Mouse (Mus musculus): ENCODE measurements at regions not wholly inside any gene's neighbourhood (a gene's known extent, or its start where the extent isn't known, plus 50 kb on each side); places are given as distances from the start of the nearest gene placed in this dataset.
"Not testable (repeated sequence)": the region's sequence is repeated elsewhere in the genome, so short reads cannot be mapped to it uniquely, and the experiment has no call there.

- no peaks in the 10 kb centered on the region for H3K4me1 ChIP-seq (replicated peaks; ENCODE audit: control insufficient read depth in 2 of 2, insufficient read depth in 2 of 2, low read length in 1 of 2)
- no peaks in the 10 kb centered on the region for H3K36me3 ChIP-seq (replicated peaks; ENCODE audit: control insufficient read depth, insufficient read depth, low read depth)
- TF ChIP-seq EP300 (IDR thresholded peaks at IDR 0.05; ENCODE audit: low read depth) (no peak), CTCF (IDR thresholded peaks at IDR 0.05; ENCODE audit: low read depth) (no peak)
- ATAC-seq (ENCODE audit: insufficient read depth) (no peak), DNase-seq (ENCODE audit: low read depth in 3 of 3, low spot score in 3 of 3) (no peak)
- H3K9ac ChIP-seq (replicated peaks) = no peak overlapping the region
- H3K4me3 ChIP-seq (ENCODE audit: insufficient read depth in 1 of 2, low read depth in 2 of 2, low read length in 2 of 2) = no peak overlapping the region
- WGBS (ENCODE audit: insufficient replicate concordance) = 54% methylated on average over 5 of the region's 5 CpGs
- H3K4me2 ChIP-seq (ENCODE audit: low read depth) = no peak overlapping the region
- no peaks in the 10 kb centered on the region for H3K9me3 ChIP-seq (ENCODE audit: control insufficient read depth, low read length)
- H3K27ac ChIP-seq = no peak overlapping the region
- H3K27me3 ChIP-seq (ENCODE audit: control insufficient read depth, insufficient read depth, low read length) = no peaks in the 10 kb centered on the region
These were observed 635.1 kb upstream of the Map3k7 start for GRCm38 (mm10) chr4:31328798-31329197.

- DNase-seq (ENCODE audit: low read depth in 3 of 3, low spot score in 3 of 3) = no peak
- no peak for TF ChIP-seq CTCF (IDR thresholded peaks at IDR 0.05; ENCODE audit: low read depth)
- TF ChIP-seq EP300 (IDR thresholded peaks at IDR 0.05; ENCODE audit: low read depth) = no peak
- no peak overlapping the region for H3K4me3 ChIP-seq (ENCODE audit: insufficient read depth in 1 of 2, low read depth in 2 of 2, low read length in 2 of 2)
These were observed 632.8 kb upstream of the Map3k7 start for GRCm38 (mm10) chr4:31331053-31331452.

GRCm38 (mm10) chr4:31335686-31336085, 628.2 kb upstream of the Map3k7 start:
- Histone ChIP-seq H3K36me3 (replicated peaks; ENCODE audit: control insufficient read depth, insufficient read depth, low read depth) (no peaks in the 10 kb centered on the region), H3K27ac (no peak overlapping the region), H3K4me3 (ENCODE audit: insufficient read depth in 1 of 2, low read depth in 2 of 2, low read length in 2 of 2) (no peak overlapping the region), H3K9ac (replicated peaks) (no peak overlapping the region), H3K9me3 (ENCODE audit: control insufficient read depth, low read length) (no peaks in the 10 kb centered on the region), H3K4me1 (replicated peaks; ENCODE audit: control insufficient read depth in 2 of 2, insufficient read depth in 2 of 2, low read length in 1 of 2) (no peaks in the 10 kb centered on the region), H3K27me3 (ENCODE audit: control insufficient read depth, insufficient read depth, low read length) (no peaks in the 10 kb centered on the region), H3K4me2 (ENCODE audit: low read depth) (no peak overlapping the region)
- ATAC-seq (ENCODE audit: insufficient read depth) (no peak), DNase-seq (ENCODE audit: low read depth in 3 of 3, low spot score in 3 of 3) (no peak)
- no peak for TF ChIP-seq CTCF (IDR thresholded peaks at IDR 0.05; ENCODE audit: low read depth)
- TF ChIP-seq EP300 (IDR thresholded peaks at IDR 0.05; ENCODE audit: low read depth) = no peak
- WGBS (ENCODE audit: insufficient replicate concordance) = 44% methylated on average over 3 of the region's 3 CpGs

More at GRCm38 (mm10) chr4:31331053-31331452, 632.8 kb upstream of the Map3k7 start:
- Histone ChIP-seq H3K27me3 (ENCODE audit: control insufficient read depth, insufficient read depth, low read length) (no peaks in the 10 kb centered on the region), H3K4me2 (ENCODE audit: low read depth) (no peak overlapping the region), H3K4me1 (replicated peaks; ENCODE audit: control insufficient read depth in 2 of 2, insufficient read depth in 2 of 2, low read length in 1 of 2) (no peaks in the 10 kb centered on the region), H3K9ac (replicated peaks) (no peak overlapping the region), H3K9me3 (ENCODE audit: control insufficient read depth, low read length) (no peaks in the 10 kb centered on the region), H3K36me3 (replicated peaks; ENCODE audit: control insufficient read depth, insufficient read depth, low read depth) (no peaks in the 10 kb centered on the region), H3K27ac (no peak overlapping the region)
- no peak for ATAC-seq (ENCODE audit: insufficient read depth)

GRCm38 (mm10) chr4:31337980-31338379, 625.9 kb upstream of the Map3k7 start:
- Histone ChIP-seq H3K27ac (no peak overlapping the region), H3K36me3 (replicated peaks; ENCODE audit: control insufficient read depth, insufficient read depth, low read depth) (no peaks in the 10 kb centered on the region), H3K27me3 (ENCODE audit: control insufficient read depth, insufficient read depth, low read length) (no peaks in the 10 kb centered on the region), H3K4me2 (ENCODE audit: low read depth) (no peak overlapping the region), H3K9me3 (ENCODE audit: control insufficient read depth, low read length) (no peaks in the 10 kb centered on the region), H3K9ac (replicated peaks) (no peak overlapping the region), H3K4me3 (ENCODE audit: insufficient read depth in 1 of 2, low read depth in 2 of 2, low read length in 2 of 2) (no peak overlapping the region), H3K4me1 (replicated peaks; ENCODE audit: control insufficient read depth in 2 of 2, insufficient read depth in 2 of 2, low read length in 1 of 2) (no peaks in the 10 kb centered on the region)
- WGBS (ENCODE audit: insufficient replicate concordance) = 53% methylated on average over 4 of the region's 4 CpGs
- DNase-seq (ENCODE audit: low read depth in 3 of 3, low spot score in 3 of 3) = no peak
- ATAC-seq (ENCODE audit: insufficient read depth) = no peak
- TF ChIP-seq CTCF (IDR thresholded peaks at IDR 0.05; ENCODE audit: low read depth) (no peak), EP300 (IDR thresholded peaks at IDR 0.05; ENCODE audit: low read depth) (no peak)

GRCm38 (mm10) chr4:31343312-31344248, 620.3 kb upstream of the Map3k7 start:
- H3K9me3 ChIP-seq (ENCODE audit: control insufficient read depth, low read length) = no peaks in the 10 kb centered on the region
- ATAC-seq (ENCODE audit: insufficient read depth) = no peak
- no peak overlapping the region for H3K4me3 ChIP-seq (ENCODE audit: insufficient read depth in 1 of 2, low read depth in 2 of 2, low read length in 2 of 2)
- no peak for DNase-seq (ENCODE audit: low read depth in 3 of 3, low spot score in 3 of 3)
- H3K9ac ChIP-seq (replicated peaks) = no peak overlapping the region
- WGBS (ENCODE audit: insufficient replicate concordance) = 61% methylated on average over 5 of the region's 5 CpGs
- H3K4me1 ChIP-seq (replicated peaks; ENCODE audit: control insufficient read depth in 2 of 2, insufficient read depth in 2 of 2, low read length in 1 of 2) = no peaks in the 10 kb centered on the region
- TF ChIP-seq CTCF (IDR thresholded peaks at IDR 0.05; ENCODE audit: low read depth) = no peak
- no peak for TF ChIP-seq EP300 (IDR thresholded peaks at IDR 0.05; ENCODE audit: low read depth)
- H3K27ac ChIP-seq = no peak overlapping the region
- H3K36me3 ChIP-seq (replicated peaks; ENCODE audit: control insufficient read depth, insufficient read depth, low read depth) = no peaks in the 10 kb centered on the region
- no peaks in the 10 kb centered on the region for H3K27me3 ChIP-seq (ENCODE audit: control insufficient read depth, insufficient read depth, low read length)
- H3K4me2 ChIP-seq (ENCODE audit: low read depth) = no peak overlapping the region

GRCm38 (mm10) chr4:31354046-31354445, 609.9 kb upstream of the Map3k7 start:
- ATAC-seq (ENCODE audit: insufficient read depth); DNase-seq (ENCODE audit: low read depth in 3 of 3, low spot score in 3 of 3); H3K27ac ChIP-seq; H3K9me3 ChIP-seq (ENCODE audit: control insufficient read depth, low read length); H3K27me3 ChIP-seq (ENCODE audit: control insufficient read depth, insufficient read depth, low read length); H3K36me3 ChIP-seq (replicated peaks; ENCODE audit: control insufficient read depth, insufficient read depth, low read depth); H3K9ac ChIP-seq (replicated peaks); H3K4me3 ChIP-seq (ENCODE audit: insufficient read depth in 1 of 2, low read depth in 2 of 2, low read length in 2 of 2); H3K4me2 ChIP-seq (ENCODE audit: low read depth); H3K4me1 ChIP-seq (replicated peaks; ENCODE audit: control insufficient read depth in 2 of 2, insufficient read depth in 2 of 2, low read length in 1 of 2): not testable (repeated sequence)
- 79% methylated on average over 2 of the region's 3 CpGs for WGBS (ENCODE audit: insufficient replicate concordance)
